Comparison of ENCODE assay signal across 15 mouse cellular contexts in the genomic region with DNA sequence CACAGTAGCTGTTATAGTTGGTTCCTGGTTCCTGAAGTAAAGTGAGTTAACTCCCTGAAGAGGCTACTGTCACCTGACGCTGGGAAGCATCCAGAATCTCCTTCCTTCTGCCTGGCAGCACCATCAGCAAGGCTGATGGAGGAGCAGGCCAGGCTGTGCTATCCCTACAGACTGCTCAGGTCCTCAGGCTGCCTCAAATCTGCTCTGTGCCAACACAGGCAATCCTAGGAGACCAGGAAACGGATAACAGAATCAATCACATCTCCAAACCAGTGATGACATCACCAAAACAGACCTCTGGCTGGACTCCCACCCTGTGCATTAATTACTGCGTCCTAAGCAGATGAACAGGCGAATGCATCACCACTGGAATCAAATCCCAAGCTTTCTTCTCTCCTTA. TPM values are rescaled to one million over a fixed set of nuclear protein-coding genes. Genes with fewer than 3 reads are reported as not detected.
DNase-seq lines count a peak whose midpoint lies in the region; ATAC-seq and TF ChIP-seq lines count a peak whose summit lies in the region.
"Had no signal": no experiment of that assay in that cellular context is flagged by ENCODE, and none has a peak within 500 bp of the region (broad histone marks: within the 10 kb centered on the region; RNA-seq: fewer than 3 reads in every experiment).

No protein-coding gene starts in this region.

- no peak for TF ChIP-seq CTCF in cerebellum, adult 2 months (IDR thresholded peaks at IDR 0.05; ENCODE audit: borderline replicate concordance, insufficient read depth, low read depth, low read length)

- peak; percentile 39 to 64 for DNase-seq in cerebellum, adult 2 months
- DNase-seq in cerebellum, postnatal 4 days (ENCODE audit: low spot score in 2 of 2), result no peak
- no peak for DNase-seq in limb, embryonic 10.5 days (ENCODE audit: low spot score)
- no peak for DNase-seq in left cerebral cortex, adult 11 months (ENCODE audit: low spot score)
- no peak for DNase-seq in right cerebral cortex, postnatal 10 days (ENCODE audit: low spot score in 2 of 2)
- DNase-seq: kidney, adult 9 months; right cerebral cortex, adult 18-20 months had no signal

- H3K9ac ChIP-seq in limb, embryonic 12.5 days (replicated peaks), result 0 out of 2 replicates have a peak overlapping the region, but pooled peaks have one; percentile 19
- H3K9ac ChIP-seq in heart, embryonic 12.5 days, result peak overlapping the region; percentile 50; the same call in 1 of the 2 replicates
- no peak overlapping the region for H3K9ac ChIP-seq in stomach, embryonic 15.5 days
- H3K9ac ChIP-seq: embryonic facial prominence, embryonic 13.5 days; forebrain, embryonic 15.5 days; liver, embryonic 14.5 days had no signal

- H3K27ac ChIP-seq in cerebellum, adult 2 months (ENCODE audit: insufficient read depth, low read length), result no peak overlapping the region
- H3K27ac ChIP-seq in limb, embryonic 12.5 days, result no peak overlapping the region
- no peak overlapping the region for H3K27ac ChIP-seq in limb, embryonic 10.5 days
- peak overlapping the region; percentile 81 for H3K27ac ChIP-seq in heart, embryonic 12.5 days (ENCODE audit: poor library complexity, severe bottlenecking)
- H3K27ac ChIP-seq in stomach, embryonic 15.5 days, result 0 out of 2 replicates have a peak overlapping the region, but pooled peaks have one; percentile 3
- H3K27ac ChIP-seq: embryonic facial prominence, embryonic 13.5 days; forebrain, embryonic 15.5 days; hindbrain, embryonic 10.5 days; liver, embryonic 14.5 days had no signal

- H3K4me3 ChIP-seq in cerebellum, adult 2 months (replicated peaks; ENCODE audit: insufficient read depth, low read depth, low read length), result no peak overlapping the region
- H3K4me3 ChIP-seq in limb, embryonic 12.5 days (replicated peaks), result no peak overlapping the region
- no peak overlapping the region for H3K4me3 ChIP-seq in limb, embryonic 10.5 days
- no peak overlapping the region for H3K4me3 ChIP-seq in heart, embryonic 12.5 days
- H3K4me3 ChIP-seq in stomach, embryonic 15.5 days (replicated peaks), result no peak overlapping the region
- H3K4me3 ChIP-seq: embryonic facial prominence, embryonic 13.5 days; forebrain, embryonic 15.5 days; hindbrain, embryonic 10.5 days had no signal

- H3K4me2 ChIP-seq in limb, embryonic 12.5 days, result no peak overlapping the region
- H3K4me2 ChIP-seq in heart, embryonic 12.5 days, result peak overlapping the region; percentile 51
- no peak overlapping the region for H3K4me2 ChIP-seq in stomach, embryonic 15.5 days
- H3K4me2 ChIP-seq: embryonic facial prominence, embryonic 13.5 days; forebrain, embryonic 15.5 days had no signal

- no peaks in the 10 kb centered on the region for H3K27me3 ChIP-seq in cerebellum, adult 2 months (ENCODE audit: control insufficient read depth, insufficient read depth, low read length)
- H3K27me3 ChIP-seq in limb, embryonic 12.5 days, result no peaks in the 10 kb centered on the region
- no peaks in the 10 kb centered on the region for H3K27me3 ChIP-seq in limb, embryonic 10.5 days (ENCODE audit: low read depth, poor library complexity, severe bottlenecking)
- H3K27me3 ChIP-seq in heart, embryonic 12.5 days (replicated peaks), result no peaks in the 10 kb centered on the region
- H3K27me3 ChIP-seq in stomach, embryonic 15.5 days (replicated peaks), result no peaks in the 10 kb centered on the region
- H3K27me3 ChIP-seq: embryonic facial prominence, embryonic 13.5 days; forebrain, embryonic 15.5 days had no signal

- H3K4me1 ChIP-seq in cerebellum, adult 2 months (ENCODE audit: control insufficient read depth, insufficient read depth, low read length), result peaks cover 26% of the 10 kb centered on the region
- peaks cover 19% of the 10 kb centered on the region for H3K4me1 ChIP-seq in limb, embryonic 12.5 days (replicated peaks)
- peaks cover 16% of the 10 kb centered on the region for H3K4me1 ChIP-seq in limb, embryonic 10.5 days
- H3K4me1 ChIP-seq in heart, embryonic 12.5 days (replicated peaks), result peaks cover 43% of the 10 kb centered on the region
- H3K4me1 ChIP-seq in stomach, embryonic 15.5 days, result peaks cover 21% of the 10 kb centered on the region; the same call in 1 of the 2 replicates

- WGBS in cerebellum, adult 2 months, result 15% methylated on average over 4 of the region's 4 CpGs
- WGBS in limb, embryonic 12.5 days, result 78% methylated on average over 4 of the region's 4 CpGs
- 87% methylated on average over 4 of the region's 4 CpGs for WGBS in limb, embryonic 10.5 days
- 45% methylated on average over 4 of the region's 4 CpGs for WGBS in heart, embryonic 12.5 days
- 63% methylated on average over 4 of the region's 4 CpGs for WGBS in stomach, embryonic 15.5 days

- H3K36me3 ChIP-seq in limb, embryonic 12.5 days, result peaks cover 25% of the 10 kb centered on the region; the same call in 1 of the 2 replicates
- H3K36me3 ChIP-seq in limb, embryonic 10.5 days, result peaks cover 38% of the 10 kb centered on the region
- H3K36me3 ChIP-seq in heart, embryonic 12.5 days, result peaks cover 12% of the 10 kb centered on the region
- peaks cover 11% of the 10 kb centered on the region; the same call in 1 of the 2 replicates for H3K36me3 ChIP-seq in stomach, embryonic 15.5 days
- H3K36me3 ChIP-seq: forebrain, embryonic 15.5 days had no signal

- H3K9me3 ChIP-seq in limb, embryonic 12.5 days, result no peaks in the 10 kb centered on the region
- no peaks in the 10 kb centered on the region for H3K9me3 ChIP-seq in limb, embryonic 10.5 days (replicated peaks)
- H3K9me3 ChIP-seq in heart, embryonic 12.5 days (replicated peaks), result no peaks in the 10 kb centered on the region
- H3K9me3 ChIP-seq in stomach, embryonic 15.5 days, result no peaks in the 10 kb centered on the region
- H3K9me3 ChIP-seq: embryonic facial prominence, embryonic 13.5 days; forebrain, embryonic 15.5 days; hindbrain, embryonic 10.5 days had no signal

- no peak for TF ChIP-seq POLR2A in cerebellum, adult 2 months (IDR thresholded peaks at IDR 0.05; ENCODE audit: borderline replicate concordance, insufficient read depth, low read length)

- ATAC-seq in limb, embryonic 12.5 days (ENCODE audit: insufficient number of reproducible peaks, insufficient read depth, low FRiP score, low TSS enrichment, low read depth), result no peak
- ATAC-seq in heart, embryonic 12.5 days (ENCODE audit: insufficient number of reproducible peaks, low FRiP score), result no peak
- ATAC-seq in stomach, embryonic 15.5 days (ENCODE audit: insufficient read depth, low FRiP score, low read depth), result no peak
- ATAC-seq: activated CD4-positive, CD25-positive, alpha-beta regulatory T cell, adult 4 months; forebrain, embryonic 15.5 days had no signal

RNA-seq across cellular contexts. Expression of a gene that starts 3.8 kb away (rescaled TPM):
- 408 and 418 TPM in 2 replicates for polyA plus RNA-seq in cerebellum, adult 2 months (2012; rRNA removed)
- 154 and 171 TPM in 2 replicates for polyA plus RNA-seq in limb, embryonic 12.5 days (2016; fragmentation: Nextera tagmentation; extraction: Ambion mirVana)
- 206 and 208 TPM in 2 replicates for polyA plus RNA-seq in limb, embryonic 10.5 days (2016; fragmentation: Nextera tagmentation; extraction: Ambion mirVana)
- 202 and 207 TPM in 2 replicates for polyA plus RNA-seq in heart, embryonic 12.5 days (2016; fragmentation: Nextera tagmentation; extraction: Ambion mirVana)
- polyA plus RNA-seq in stomach, embryonic 15.5 days (2015; fragmentation: Nextera tagmentation; extraction: Ambion mirVana), result 212 and 228 TPM in 2 replicates

RNA-seq across cellular contexts. Expression of a gene that starts 43.1 kb away (rescaled TPM):
- polyA plus RNA-seq in cerebellum, adult 2 months (2012; rRNA removed), result 151 and 167 TPM in 2 replicates
- 333 and 337 TPM in 2 replicates for polyA plus RNA-seq in limb, embryonic 12.5 days (2016; fragmentation: Nextera tagmentation; extraction: Ambion mirVana)
- 324 and 340 TPM in 2 replicates for polyA plus RNA-seq in limb, embryonic 10.5 days (2016; fragmentation: Nextera tagmentation; extraction: Ambion mirVana)
- 225 and 227 TPM in 2 replicates for polyA plus RNA-seq in heart, embryonic 12.5 days (2016; fragmentation: Nextera tagmentation; extraction: Ambion mirVana)
- 387 and 458 TPM in 2 replicates for polyA plus RNA-seq in stomach, embryonic 15.5 days (2015; fragmentation: Nextera tagmentation; extraction: Ambion mirVana)

RNA-seq across cellular contexts. Expression of a gene that starts 59.8 kb away (rescaled TPM):
- polyA plus RNA-seq in cerebellum, adult 2 months (2012; rRNA removed), result 37.1 and 38.2 TPM in 2 replicates
- polyA plus RNA-seq in limb, embryonic 12.5 days (2016; fragmentation: Nextera tagmentation; extraction: Ambion mirVana), result 72.9 and 129 TPM in 2 replicates
- 40.2 and 46.3 TPM in 2 replicates for polyA plus RNA-seq in limb, embryonic 10.5 days (2016; fragmentation: Nextera tagmentation; extraction: Ambion mirVana)
- 32.6 and 34.0 TPM in 2 replicates for polyA plus RNA-seq in heart, embryonic 12.5 days (2016; fragmentation: Nextera tagmentation; extraction: Ambion mirVana)
- 37.2 and 39.2 TPM in 2 replicates for polyA plus RNA-seq in stomach, embryonic 15.5 days (2015; fragmentation: Nextera tagmentation; extraction: Ambion mirVana)
- polyA plus RNA-seq: activated CD4-positive, CD25-positive, alpha-beta regulatory T cell, adult 4 months had no signal

Comparison
In these comparisons a context has a peak if more than half of its experiments do, and no peak if none do; other contexts are left out.
1. DNase-seq: peak in cerebellum, adult 2 months (2 of 2); none in cerebellum, postnatal 4 days (0 of 2), limb, embryonic 10.5 days (single experiment), left cerebral cortex, adult 11 months (single experiment) and right cerebral cortex, postnatal 10 days (0 of 2).
2. H3K27ac ChIP-seq: peak in heart, embryonic 12.5 days (single experiment) and stomach, embryonic 15.5 days (single experiment); none in cerebellum, adult 2 months (single experiment), limb, embryonic 12.5 days (single experiment) and limb, embryonic 10.5 days (single experiment).